Mouse (Mus musculus): ENCODE measurements around the gene Pdxk. TPM values are rescaled to one million over a fixed set of nuclear protein-coding genes. Genes with fewer than 3 reads are reported as not detected.

The Pdxk gene
- total and polyA plus RNA-seq, 3 experiments = 4.3 to 6.8 (median 6.4) TPM

DNA sequence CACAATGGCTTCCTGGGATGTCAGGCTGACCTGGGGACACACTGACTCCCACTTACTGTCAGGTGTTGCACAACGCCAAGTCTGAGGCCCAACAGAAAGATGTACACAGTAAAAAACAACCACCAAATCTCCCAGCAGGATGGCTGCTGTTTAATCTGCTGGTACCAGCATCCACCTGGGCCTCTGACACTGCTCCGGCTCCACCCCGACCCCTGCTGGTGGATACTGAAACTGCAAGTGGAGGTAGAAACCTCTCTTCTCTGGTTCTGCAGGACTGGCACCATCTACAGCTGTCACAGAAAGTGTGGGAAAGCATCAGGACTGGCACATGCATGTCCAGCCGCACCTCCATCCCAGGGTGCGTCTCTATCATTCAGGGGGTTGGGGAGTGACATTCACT, 26.7 kb downstream of the Pdxk start:
- H3K27ac ChIP-seq (ENCODE audit: insufficient read depth, low read depth) = no peak overlapping the region
- dilution Hi-C loops (cut with MboI; ENCODE audit: extremely low pct_ligation_motif_present, extremely low pct_unique_long_range_greater_than_20kb, low sequenced_read_pairs) (no loop called here), in situ Hi-C loops (cut with MboI; ENCODE audit: low pct_ligation_motif_present, low pct_unique_long_range_greater_than_20kb, low sequenced_read_pairs) (no loop called here)
- H3K9ac ChIP-seq (ENCODE audit: insufficient read depth, low read depth) = no peak overlapping the region
- no peaks in the 10 kb centered on the region for H3K27me3 ChIP-seq (replicated peaks)
- TF ChIP-seq USF2 (conservative IDR thresholded peaks at IDR 0.05; ENCODE audit: low read depth, low read length) (no peak), ETS1 (conservative IDR thresholded peaks at IDR 0.05; ENCODE audit: low read depth, low read length) (no peak), PAX5 (IDR thresholded peaks at IDR 0.05; ENCODE audit: low read length) (no peak), MXI1 (IDR thresholded peaks at IDR 0.05; ENCODE audit: low read depth, low read length) (no peak), CTCF (conservative IDR thresholded peaks at IDR 0.05 in 1 of 2, IDR thresholded peaks at IDR 0.05 in 1 of 2; ENCODE audit: low read depth in 2 of 2, low read length in 2 of 2) (peak; percentile 88 to 89), SIN3A (IDR thresholded peaks at IDR 0.05; ENCODE audit: low read length) (no peak), BHLHE40 (IDR thresholded peaks at IDR 0.05; ENCODE audit: low read depth, low read length) (0 out of 2 replicates have a peak, but pooled peaks have one; percentile 7), TCF12 (IDR thresholded peaks at IDR 0.05; ENCODE audit: low read depth, low read length) (no peak), JUN (IDR thresholded peaks at IDR 0.05; ENCODE audit: insufficient read depth, low read depth, low read length) (no peak), SMC3 (IDR thresholded peaks at IDR 0.05; ENCODE audit: low read depth, low read length) (peak; percentile 82), TBP (conservative IDR thresholded peaks at IDR 0.05; ENCODE audit: low read depth, low read length) (no peak), ELF1 (IDR thresholded peaks at IDR 0.05; ENCODE audit: low read depth, low read length) (no peak), UBTF (IDR thresholded peaks at IDR 0.05; ENCODE audit: low read depth, low read length) (no peak), HCFC1 (IDR thresholded peaks at IDR 0.05; ENCODE audit: low read depth, low read length) (no peak), CHD2 (IDR thresholded peaks at IDR 0.05; ENCODE audit: low read length) (no peak), CHD1 (IDR thresholded peaks at IDR 0.05; ENCODE audit: low read depth, low read length) (no peak), USF1 (IDR thresholded peaks at IDR 0.05; ENCODE audit: low read depth, low read length) (no peak), MAZ (IDR thresholded peaks at IDR 0.05; ENCODE audit: low read depth, low read length) (no peak), IRF4 (IDR thresholded peaks at IDR 0.05; ENCODE audit: low read depth, low read length) (no peak), MEF2A (IDR thresholded peaks at IDR 0.05; ENCODE audit: borderline replicate concordance, low read depth, low read length) (peak; percentile 28; the same call in 1 of the 2 replicates), ZKSCAN1 (IDR thresholded peaks at IDR 0.05; ENCODE audit: borderline replicate concordance, low read depth, low read length) (no peak), MYC (IDR thresholded peaks at IDR 0.05; ENCODE audit: low read depth, low read length) (0 out of 2 replicates have a peak, but pooled peaks have one; percentile 28), EP300 (IDR thresholded peaks at IDR 0.05; ENCODE audit: low read length) (no peak), ZMIZ1 (IDR thresholded peaks at IDR 0.05; ENCODE audit: low read depth, low read length) (no peak), GABPA (IDR thresholded peaks at IDR 0.05; ENCODE audit: insufficient replicate concordance, low read depth, low read length) (no peak), ZC3H11A (IDR thresholded peaks at IDR 0.05; ENCODE audit: low read depth, low read length) (peak; percentile 53; the same call in 1 of the 2 replicates), E2F4 (IDR thresholded peaks at IDR 0.05; ENCODE audit: insufficient replicate concordance, low read depth, low read length) (no peak), RAD21 (IDR thresholded peaks at IDR 0.05; ENCODE audit: low read depth, low read length) (peak; percentile 76), POLR2AphosphoS2 (IDR thresholded peaks at IDR 0.05; ENCODE audit: low read depth, low read length) (no peak), POLR2A (IDR thresholded peaks at IDR 0.05; ENCODE audit: low read depth, low read length) (no peak)
- no peaks in the 10 kb centered on the region for H3K9me3 ChIP-seq (replicated peaks; ENCODE audit: low read length)
- peaks cover 3 to 16% of the 10 kb centered on the region in 2 experiments; a peak in 3 of 4 replicates for H3K4me1 ChIP-seq (ENCODE audit: control insufficient read depth in 1 of 2, insufficient read depth in 2 of 2)
- DNase-seq (ENCODE audit: extremely low read depth) = peak; percentile 76
- H3K4me2 ChIP-seq (ENCODE audit: insufficient read depth, low read depth, poor library complexity, severe bottlenecking) = no peak overlapping the region
- no peak overlapping the region for H3K4me3 ChIP-seq (replicated peaks in 1 of 3; ENCODE audit: low read depth in 2 of 3, low read length in 2 of 3, poor library complexity in 1 of 3)
- peaks cover 0 to 43% of the 10 kb centered on the region in 2 experiments for H3K36me3 ChIP-seq (replicated peaks in 1 of 2; ENCODE audit: control insufficient read depth in 1 of 2, insufficient read depth in 1 of 2, low read length in 1 of 2)
- H3K79me2 ChIP-seq (replicated peaks; ENCODE audit: control insufficient read depth, extremely low read depth, insufficient read depth, poor library complexity, severe bottlenecking) = no peaks in the 10 kb centered on the region
